Mouse (Mus musculus) MEL (cell line): ENCODE data around the gene Pigp. TPM values are rescaled to one million over a fixed set of nuclear protein-coding genes. Genes with fewer than 3 reads are reported as not detected.
A peak's percentile ranks its signal among the peaks of the same experiment; 100 is the strongest.

Experiments
- DNase-seq: peaks from one replicate; pipeline ENCODE4 v3.0.0; 2011; ENCODE audit warnings: low read depth, low spot score
- H3K27ac ChIP-seq: 2 replicates; pipeline ENCODE4 v1.5.1; 2012; ENCODE audit warnings: low read depth, mild to moderate bottlenecking, control low read depth, low read length, moderate library complexity; ENCODE audit not compliant: control insufficient read depth
- H3K27me3 ChIP-seq, 2 experiments: fragments of 150-350 bp in 1 of 2; sonication (generic) in 1 of 2; 2 replicates each; pipeline ENCODE4 v1.6.1; 2012; ENCODE audit warnings: low read length in 2 of 2, mild to moderate bottlenecking in 2 of 2, improper control_type of control experiment in 1 of 2, moderate library complexity in 1 of 2; ENCODE audit not compliant: insufficient read depth in 2 of 2, control insufficient read depth in 1 of 2
- H3K36me3 ChIP-seq, 2 experiments: 2 replicates each; pipeline ENCODE4 v1.6.1; 2012 to 2014; ENCODE audit warnings: low read length in 2 of 2, improper control_type of control experiment in 1 of 2, inconsistent platforms in 1 of 2, mild to moderate bottlenecking in 1 of 2; ENCODE audit not compliant: insufficient read depth in 2 of 2, control insufficient read depth in 1 of 2
- H3K4me1 ChIP-seq, 2 experiments: fragments of 150-350 bp in 1 of 2; sonication (generic) in 1 of 2; 2 replicates each; pipeline ENCODE4 v1.6.1; 2012; ENCODE audit warnings: low read length in 2 of 2, improper control_type of control experiment in 1 of 2, mild to moderate bottlenecking in 1 of 2; ENCODE audit not compliant: insufficient read depth in 2 of 2, control insufficient read depth in 1 of 2
- H3K4me3 ChIP-seq, 2 experiments: fragments of 150-350 bp in 1 of 2; sonication (generic) in 1 of 2; 2 replicates each; pipeline ENCODE4 v1.5.1; 2012; ENCODE audit warnings: low read depth in 2 of 2, low read length in 2 of 2, mild to moderate bottlenecking in 2 of 2, moderate library complexity in 2 of 2, control low read depth in 1 of 2, improper control_type of control experiment in 1 of 2; ENCODE audit not compliant: control insufficient read depth in 1 of 2, insufficient read depth in 1 of 2
- H3K79me2 ChIP-seq: 2 replicates; pipeline ENCODE4 v1.6.1; 2012; ENCODE audit warnings: mild to moderate bottlenecking, low read length, moderate library complexity; ENCODE audit not compliant: control insufficient read depth, poor library complexity, insufficient read depth
- H3K9ac ChIP-seq: 2 replicates; pipeline ENCODE4 v1.6.1; 2012; ENCODE audit warnings: low read depth, mild to moderate bottlenecking, control low read depth, low read length, moderate library complexity; ENCODE audit not compliant: control insufficient read depth, poor library complexity, severe bottlenecking
- H3K9me3 ChIP-seq: fragments of 150-350 bp; sonication (generic); replicated peaks from 2 replicates; pipeline ENCODE4 v1.6.1; 2012; ENCODE audit warnings: mild to moderate bottlenecking, low read length, improper control_type of control experiment, moderate library complexity; ENCODE audit not compliant: insufficient read depth
- BHLHE40 ChIP-seq: IDR thresholded peaks from 2 replicates; pipeline ENCODE4 v1.6.1; 2012; ENCODE audit warnings: low read depth, mild to moderate bottlenecking, inconsistent platforms, low read length, improper control_type of control experiment, borderline replicate concordance
- CHD2 ChIP-seq: IDR thresholded peaks from 2 replicates; pipeline ENCODE4 v1.6.1; 2011; ENCODE audit warnings: low read length, improper control_type of control experiment
- CTCF ChIP-seq, 3 experiments: IDR thresholded peaks in 2 of 3; conservative IDR thresholded peaks in 1 of 3; 2 replicates each; pipeline ENCODE4 v1.5.1; 2011 to 2012; ENCODE audit warnings: low read length in 3 of 3, low read depth in 2 of 3, mild to moderate bottlenecking in 2 of 3, improper control_type of control experiment in 1 of 3, inconsistent platforms in 1 of 3, mixed read lengths in 1 of 3, moderate library complexity in 1 of 3; ENCODE audit not compliant: control insufficient read depth in 1 of 3, insufficient read depth in 1 of 3, poor library complexity in 1 of 3, severe bottlenecking in 1 of 3
- E2F4 ChIP-seq: IDR thresholded peaks from 2 replicates; pipeline ENCODE4 v1.6.1; 2011; ENCODE audit warnings: low read depth, low read length, improper control_type of control experiment, borderline replicate concordance
- ETS1 ChIP-seq: IDR thresholded peaks from 2 replicates; pipeline ENCODE4 v1.6.1; 2012; ENCODE audit warnings: low read depth, mild to moderate bottlenecking, inconsistent platforms, low read length, improper control_type of control experiment, moderate library complexity
- GABPA ChIP-seq: IDR thresholded peaks from 2 replicates; pipeline ENCODE4 v1.6.1; 2012; ENCODE audit warnings: low read depth, mild to moderate bottlenecking, inconsistent platforms, low read length, improper control_type of control experiment, moderate library complexity
- HCFC1 ChIP-seq: IDR thresholded peaks from 2 replicates; pipeline ENCODE4 v1.6.1; 2012; ENCODE audit warnings: low read depth, mild to moderate bottlenecking, inconsistent platforms, low read length, improper control_type of control experiment, moderate library complexity
- JUND ChIP-seq: IDR thresholded peaks from 2 replicates; pipeline ENCODE4 v1.6.1; 2011; ENCODE audit warnings: low read depth, mild to moderate bottlenecking, improper control_type of control experiment, low read length
- MAFK ChIP-seq: IDR thresholded peaks from 2 replicates; pipeline ENCODE4 v1.6.1; 2011; ENCODE audit warnings: low read depth, mild to moderate bottlenecking, low read length, improper control_type of control experiment, borderline replicate concordance
- MYB ChIP-seq: IDR thresholded peaks from 2 replicates; pipeline ENCODE4 v1.6.1; 2011; ENCODE audit warnings: mild to moderate bottlenecking, low read depth, low read length, improper control_type of control experiment
- NELFE ChIP-seq: IDR thresholded peaks from 2 replicates; pipeline ENCODE4 v1.6.1; 2011; ENCODE audit warnings: low read depth, low read length, improper control_type of control experiment
- POLR2AphosphoS5 ChIP-seq: IDR thresholded peaks from 2 replicates; pipeline ENCODE4 v1.6.1; 2012; ENCODE audit warnings: low read depth, borderline replicate concordance, mild to moderate bottlenecking, inconsistent platforms, low read length, moderate library complexity, mixed read lengths
- RAD21 ChIP-seq: IDR thresholded peaks from 2 replicates; pipeline ENCODE4 v1.6.1; 2011; ENCODE audit warnings: mild to moderate bottlenecking, low read depth, low read length, improper control_type of control experiment
- SMC3 ChIP-seq: IDR thresholded peaks from 2 replicates; pipeline ENCODE4 v1.6.1; 2011; ENCODE audit warnings: low read depth, low read length, improper control_type of control experiment
- ZC3H11A ChIP-seq: IDR thresholded peaks from 2 replicates; pipeline ENCODE4 v1.6.1; 2012; ENCODE audit warnings: low read depth, mild to moderate bottlenecking, inconsistent platforms, low read length, improper control_type of control experiment
- ZMIZ1 ChIP-seq: IDR thresholded peaks from 2 replicates; pipeline ENCODE4 v1.6.1; 2012; ENCODE audit warnings: low read depth, mild to moderate bottlenecking, inconsistent platforms, low read length, improper control_type of control experiment, moderate library complexity
- polyA plus RNA-seq, 2 experiments: library from polyadenylated mRNA; stranded (reverse) in 1 of 2; unstranded in 1 of 2; fragments of >175 nt in 1 of 2; fragments of >200 nt in 1 of 2; gene quantifications; 2 replicates each; pipeline versions ENCODE4 v1.2.1 to v1.2.4; 2012; ENCODE audit warnings: low replicate concordance in 2 of 2, low read depth in 1 of 2; ENCODE audit not compliant: insufficient read length in 2 of 2, insufficient read depth in 1 of 2, missing spikeins in 1 of 2
- total RNA-seq: library from RNA; depleted of rRNA; stranded (reverse); fragments of 300-350 nt; gene quantifications from 2 replicates; pipeline ENCODE4 v1.2.3, GENCODE M21; 2012

Gene Pigp
- total and polyA plus RNA-seq, 3 experiments = 27.1 to 47.3 TPM; not detected in 1

DNA sequence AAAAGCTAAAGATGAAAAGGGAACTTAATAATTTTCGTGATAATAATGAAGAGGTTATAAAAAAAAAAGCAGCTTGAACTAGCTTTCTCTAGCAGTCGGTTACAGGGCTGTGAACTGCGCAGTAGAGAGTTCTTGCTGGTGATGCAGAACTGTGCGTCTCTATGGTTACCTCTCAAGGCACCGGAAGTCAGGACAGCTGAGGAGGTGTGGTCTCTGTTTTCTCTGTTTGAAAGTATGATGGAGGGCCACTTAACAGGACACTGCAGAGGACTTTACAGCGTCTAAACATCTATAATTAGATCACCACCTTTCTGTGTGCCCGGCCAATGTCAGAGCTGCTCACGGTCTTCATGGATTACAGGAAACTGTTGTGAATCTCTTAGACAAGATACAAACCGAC is 17.2 kb downstream of the Pigp start:
- TF ChIP-seq E2F4 (no peak), MYB (no peak), CHD2 (no peak), CTCF (IDR thresholded peaks at IDR 0.05 in 2 of 3, conservative IDR thresholded peaks at IDR 0.05 in 1 of 3; ENCODE audit: control insufficient read depth in 1 of 3, insufficient read depth in 1 of 3, low read depth in 2 of 3, low read length in 3 of 3, poor library complexity in 1 of 3, severe bottlenecking in 1 of 3) (no peak), ZMIZ1 (no peak), JUND (no peak), GABPA (no peak), NELFE (no peak)
- H3K4me3 ChIP-seq = no peak overlapping the region
- H3K79me2 ChIP-seq = no peaks in the 10 kb centered on the region
- H3K27me3 ChIP-seq = peaks cover 0 to 2% of the 10 kb centered on the region in 2 experiments; a peak in 1 of 4 replicates
- no peak overlapping the region for H3K9ac ChIP-seq
- H3K9me3 ChIP-seq = no peaks in the 10 kb centered on the region
- peak; percentile 62 for DNase-seq
- no peak overlapping the region for H3K27ac ChIP-seq
- H3K36me3 ChIP-seq = peaks cover 0 to 6% of the 10 kb centered on the region in 2 experiments; a peak in 2 of 4 replicates
- peaks cover 0 to 12% of the 10 kb centered on the region in 2 experiments; a peak in 2 of 4 replicates for H3K4me1 ChIP-seq

DNA sequence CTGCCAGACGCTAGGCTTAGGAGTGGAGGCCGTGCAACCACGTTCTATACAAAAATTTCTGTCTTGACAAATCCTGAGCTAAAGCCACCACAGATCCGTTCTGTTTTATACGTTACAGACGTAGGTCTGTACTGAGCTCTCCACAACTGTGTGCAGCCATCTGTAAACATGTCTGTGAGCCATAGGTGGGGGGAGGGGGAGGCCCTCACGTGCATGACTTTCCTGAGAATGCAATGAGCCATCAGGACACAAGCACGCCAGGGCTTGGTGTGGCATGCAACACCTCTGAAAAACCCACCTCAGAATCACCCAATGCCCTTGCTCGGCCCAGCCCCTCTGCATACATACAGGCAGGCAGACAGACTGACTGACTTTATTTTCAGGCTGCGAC is 21.4 kb downstream of the Pigp start:
- no peaks in the 10 kb centered on the region for H3K9me3 ChIP-seq
- 0 out of 4 replicates have a peak, but pooled peaks cover 0 to 3% of the 10 kb centered on the region in 2 experiments for H3K4me1 ChIP-seq
- H3K36me3 ChIP-seq = no peaks in the 10 kb centered on the region; a peak in 1 of 4 replicates
- DNase-seq = no peak
- TF ChIP-seq HCFC1 (no peak), SMC3 (no peak), RAD21 (no peak), POLR2AphosphoS5 (no peak), ETS1 (no peak), MAFK (no peak), BHLHE40 (no peak), ZC3H11A (no peak)
- TF ChIP-seq, all 39 proteins: peak for 0
- Histone ChIP-seq H3K79me2 (no peaks in the 10 kb centered on the region), H3K4me3 (no peak overlapping the region), H3K9ac (no peak overlapping the region), H3K27me3 (peaks cover 0 to 5% of the 10 kb centered on the region in 2 experiments; a peak in 2 of 4 replicates), H3K27ac (no peak overlapping the region)
